Mouse (Mus musculus) embryonic facial prominence, embryonic 10.5 days (tissue): ENCODE measurements at regions not wholly inside any gene's neighbourhood (a gene's known extent, or its start where the extent isn't known, plus 50 kb on each side); places are given as distances from the start of the nearest gene placed in this dataset.

ENCODE experiments used
- DNase-seq: peaks from one replicate; pipeline ENCODE4 v3.0.0-alpha.2; 2017; ENCODE audit warnings: low spot score
- H3K27ac ChIP-seq: fragments of 300-500 bp; sonication (generic); replicated peaks from 2 replicates; pipeline ENCODE4 v1.5.1; 2016; ENCODE audit warnings: mild to moderate bottlenecking
- H3K27me3 ChIP-seq: fragments of 300-500 bp; sonication (generic); replicated peaks from 2 replicates; pipeline ENCODE4 v1.6.1; 2016; ENCODE audit warnings: low read depth, mild to moderate bottlenecking; ENCODE audit not compliant: poor library complexity, severe bottlenecking
- H3K36me3 ChIP-seq: fragments of 300-500 bp; sonication (generic); replicated peaks from 2 replicates; pipeline ENCODE4 v1.6.1; 2016; ENCODE audit warnings: mild to moderate bottlenecking, moderate library complexity
- H3K4me1 ChIP-seq: fragments of 300-500 bp; sonication (generic); 2 replicates; pipeline ENCODE4 v1.6.1; 2016
- H3K4me3 ChIP-seq: fragments of 300-500 bp; sonication (generic); 2 replicates; pipeline ENCODE4 v1.5.1; 2016; ENCODE audit warnings: mild to moderate bottlenecking, moderate library complexity
- H3K9me3 ChIP-seq: fragments of 300-500 bp; sonication (generic); 2 replicates; pipeline ENCODE4 v1.6.1; 2016; ENCODE audit warnings: mild to moderate bottlenecking
- WGBS: fragments of 180-500 bp; shearing (Covaris S2); methylation state at CpG from one replicate; pipeline ENCODE4 v1.1.7; 2016; 5-methylcytosine and 5-hydroxymethylcytosine counted together

- DNase-seq: no peak
- H3K9me3 ChIP-seq: no peaks in the 10 kb centered on the region
- no peak overlapping the region for H3K4me3 ChIP-seq
- no peaks in the 10 kb centered on the region for H3K27me3 ChIP-seq
- H3K27ac ChIP-seq: no peak overlapping the region
- H3K4me1 ChIP-seq: no peaks in the 10 kb centered on the region
- WGBS: 85% methylated on average over 5 of the region's 5 CpGs
- no peaks in the 10 kb centered on the region for H3K36me3 ChIP-seq
Measured at GRCm38 (mm10) chr8:86184671-86185070, 343.9 kb downstream of the Phkb start.

GRCm38 (mm10) chr8:86180793-86181192 is 340.0 kb downstream of the Phkb start:
- H3K4me1 ChIP-seq: no peaks in the 10 kb centered on the region
- H3K36me3 ChIP-seq: no peaks in the 10 kb centered on the region
- no peak overlapping the region for H3K4me3 ChIP-seq
- 86% methylated on average over 3 of the region's 3 CpGs for WGBS
- DNase-seq: no peak
- H3K9me3 ChIP-seq: no peaks in the 10 kb centered on the region
- no peak overlapping the region for H3K27ac ChIP-seq
- no peaks in the 10 kb centered on the region for H3K27me3 ChIP-seq

GRCm38 (mm10) chr8:86170091-86170490 is 329.3 kb downstream of the Phkb start:
- no peaks in the 10 kb centered on the region for H3K27me3 ChIP-seq
- H3K9me3 ChIP-seq: no peaks in the 10 kb centered on the region
- H3K4me1 ChIP-seq: no peaks in the 10 kb centered on the region
- H3K27ac ChIP-seq: no peak overlapping the region
- no peak overlapping the region for H3K4me3 ChIP-seq
- H3K36me3 ChIP-seq: no peaks in the 10 kb centered on the region
- WGBS: 78% methylated on average over 1 of the region's 1 CpGs
- no peak for DNase-seq

GRCm38 (mm10) chr8:86164818-86165217 is 324.1 kb downstream of the Phkb start:
- Histone ChIP-seq H3K27ac (no peak overlapping the region), H3K36me3 (no peaks in the 10 kb centered on the region), H3K4me3 (no peak overlapping the region), H3K9me3 (peaks cover 3% of the 10 kb centered on the region), H3K4me1 (no peaks in the 10 kb centered on the region), H3K27me3 (no peaks in the 10 kb centered on the region)
- no peak for DNase-seq
- WGBS: 85% methylated on average over 2 of the region's 2 CpGs

- no peak for DNase-seq
- Histone ChIP-seq H3K4me1 (no peaks in the 10 kb centered on the region), H3K9me3 (peaks cover 3% of the 10 kb centered on the region), H3K27me3 (no peaks in the 10 kb centered on the region), H3K4me3 (no peak overlapping the region), H3K36me3 (no peaks in the 10 kb centered on the region), H3K27ac (no peak overlapping the region)
- 92% methylated on average over 6 of the region's 6 CpGs for WGBS
Measured at GRCm38 (mm10) chr8:86159074-86159783, 318.5 kb downstream of the Phkb start.

GRCm38 (mm10) chr8:86147586-86147985 is 306.8 kb downstream of the Phkb start:
- Histone ChIP-seq H3K36me3 (no peaks in the 10 kb centered on the region), H3K9me3 (no peaks in the 10 kb centered on the region), H3K27ac (no peak overlapping the region), H3K27me3 (no peaks in the 10 kb centered on the region), H3K4me1 (peaks cover 8% of the 10 kb centered on the region), H3K4me3 (no peak overlapping the region)
- WGBS: 59% methylated on average over 6 of the region's 6 CpGs
- peak; percentile 10 for DNase-seq

- H3K9me3 ChIP-seq: no peaks in the 10 kb centered on the region
- no peaks in the 10 kb centered on the region for H3K27me3 ChIP-seq
- no peak for DNase-seq
- H3K4me3 ChIP-seq: no peak overlapping the region
- WGBS: 75% methylated on average over 2 of the region's 2 CpGs
- H3K36me3 ChIP-seq: no peaks in the 10 kb centered on the region
- H3K27ac ChIP-seq: no peak overlapping the region
- no peaks in the 10 kb centered on the region for H3K4me1 ChIP-seq
Measured at GRCm38 (mm10) chr8:86125244-86125643, 284.5 kb downstream of the Phkb start.

- Histone ChIP-seq H3K4me1 (no peaks in the 10 kb centered on the region), H3K4me3 (no peak overlapping the region), H3K9me3 (no peaks in the 10 kb centered on the region), H3K27me3 (no peaks in the 10 kb centered on the region), H3K27ac (no peak overlapping the region), H3K36me3 (no peaks in the 10 kb centered on the region)
- 89% methylated on average over 1 of the region's 1 CpGs for WGBS
- no peak for DNase-seq
Measured at GRCm38 (mm10) chr8:86124655-86125054, 283.9 kb downstream of the Phkb start.
